Mouse (Mus musculus): ENCODE measurements around the gene Slc8b1. TPM values are rescaled to one million over a fixed set of nuclear protein-coding genes. Genes with fewer than 3 reads are reported as not detected.

The Slc8b1 gene
- polyA plus RNA-seq, 1 experiment from 2014 or later = 2.3 TPM

Other genes with a start within 250 kb of the Slc8b1 start
- 20.1 and 24.3 TPM in 2 replicates for gene Lhx5, start 79.5 kb upstream of the Slc8b1 start, polyA plus RNA-seq (2015; fragmentation: Nextera tagmentation; extraction: Ambion mirVana)
- 8.1 and 9.4 TPM in 2 replicates for gene Sdsl, start 38.4 kb upstream of the Slc8b1 start, polyA plus RNA-seq (2015; fragmentation: Nextera tagmentation; extraction: Ambion mirVana)
- 0.40 and 0.80 TPM in 2 replicates for gene Sds, start 34.6 kb upstream of the Slc8b1 start, polyA plus RNA-seq (2015; fragmentation: Nextera tagmentation; extraction: Ambion mirVana)
- 37.6 and 39.0 TPM in 2 replicates for gene Plbd2, start 7.5 kb upstream of the Slc8b1 start, polyA plus RNA-seq (2015; fragmentation: Nextera tagmentation; extraction: Ambion mirVana)
- 15.1 and 17.4 TPM in 2 replicates for gene Tpcn1, start 77.5 kb downstream of the Slc8b1 start, polyA plus RNA-seq (2015; fragmentation: Nextera tagmentation; extraction: Ambion mirVana)
- gene Iqcd, start 77.8 kb downstream of the Slc8b1 start, polyA plus RNA-seq (2015; fragmentation: Nextera tagmentation; extraction: Ambion mirVana) = 2.0 and 2.4 TPM in 2 replicates
- 29.3 and 33.7 TPM in 2 replicates for gene Rita1, start 101.4 kb downstream of the Slc8b1 start, polyA plus RNA-seq (2015; fragmentation: Nextera tagmentation; extraction: Ambion mirVana)
- gene Ddx54, start 101.6 kb downstream of the Slc8b1 start, polyA plus RNA-seq (2015; fragmentation: Nextera tagmentation; extraction: Ambion mirVana) = 38.4 and 42.0 TPM in 2 replicates
- 0.51 and 0.92 TPM in 2 replicates for gene Cfap73, start 123.1 kb downstream of the Slc8b1 start, polyA plus RNA-seq (2015; fragmentation: Nextera tagmentation; extraction: Ambion mirVana)
- 0.61 and 1.9 TPM in 2 replicates for gene Rasal1, start 137.6 kb downstream of the Slc8b1 start, polyA plus RNA-seq (2015; fragmentation: Nextera tagmentation; extraction: Ambion mirVana)
- 44.8 and 46.6 TPM in 2 replicates for gene Dtx1, start 200.8 kb downstream of the Slc8b1 start, polyA plus RNA-seq (2015; fragmentation: Nextera tagmentation; extraction: Ambion mirVana)
- 0.19 and 0.43 TPM in 2 replicates for gene Oas2, start 238.7 kb downstream of the Slc8b1 start, polyA plus RNA-seq (2015; fragmentation: Nextera tagmentation; extraction: Ambion mirVana)